Mouse (Mus musculus): ENCODE measurements around the gene Slc7a11.

GRCm38 (mm10) chr3:50381160-50381860 lies 62.1 kb downstream of the Slc7a11 start:
- peak; percentile 94 for TF ChIP-seq CTCF (IDR thresholded peaks at IDR 0.05; ENCODE audit: low read depth)
- no peak for TF ChIP-seq EP300 (optimal IDR thresholded peaks at IDR 0.05)
